Mouse (Mus musculus) megakaryocyte, adult 5-6 weeks (primary cell): Measurements from ENCODE around the gene Trappc3. TPM values are rescaled to one million over a fixed set of nuclear protein-coding genes. Genes with fewer than 3 reads are reported as not detected.
"Not testable (repeated sequence)": the region's sequence is repeated elsewhere in the genome, so short reads cannot be mapped to it uniquely, and the experiment has no call there.

Experiments
- ATAC-seq: 2 replicates; pipeline ENCODE4 v1.8.0; 2016; ENCODE audit warnings: mild to moderate bottlenecking, inconsistent platforms; ENCODE audit not compliant: poor library complexity, severe bottlenecking
- total RNA-seq, 2 experiments: library from RNA; stranded (forward) in 1 of 2; stranded (reverse) in 1 of 2; fragments of 153-499, 151-499 nt in 1 of 2; fragments of 221-1000, 200-1000 nt in 1 of 2; gene quantifications; 2 replicates each; pipeline versions ENCODE4 v1.2.3 to v1.2.4; 2015 to 2017

The Trappc3 gene
- total RNA-seq (2015) (30.1 and 40.9 TPM in 2 replicates), total RNA-seq (2017) (56.3 and 58.6 TPM in 2 replicates)

DNA sequence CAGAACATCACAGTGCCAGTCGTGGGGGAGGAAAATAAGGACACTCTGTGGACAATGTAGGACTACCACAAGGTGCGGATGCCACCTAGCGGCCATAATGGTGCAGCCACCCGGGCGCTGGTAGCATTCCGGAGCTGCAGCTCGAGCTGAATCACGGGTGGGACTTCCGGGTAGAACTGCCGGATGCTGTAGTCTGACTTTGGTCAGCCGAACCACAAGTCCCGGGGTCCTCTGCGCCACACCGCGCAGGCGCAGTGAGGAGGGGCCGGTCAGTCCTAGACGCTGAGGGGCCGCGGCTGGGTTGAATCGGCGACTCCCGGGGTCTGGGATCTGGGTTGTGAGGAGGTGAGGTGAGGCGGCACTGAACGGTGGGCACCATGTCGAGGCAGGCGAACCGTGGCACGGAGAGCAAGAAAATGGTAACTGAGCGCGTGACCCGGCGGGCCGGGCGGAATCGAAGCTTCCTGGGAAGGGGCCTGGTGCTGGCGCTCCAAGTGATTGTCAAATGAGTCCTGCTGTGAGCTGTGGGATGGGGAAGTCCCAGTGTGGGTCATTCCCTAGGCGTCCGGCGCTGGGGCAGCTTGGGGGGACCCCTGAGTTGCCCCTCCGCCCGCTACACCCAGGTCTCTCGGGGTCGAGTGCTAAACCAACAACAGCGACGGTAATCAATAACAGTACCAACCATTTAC, at the start of gene Trappc3:
Gene Trappc3 (plus strand): TSS at position 207 of the 689 bp plus-strand sequence.
- ATAC-seq: peak; percentile 77

DNA sequence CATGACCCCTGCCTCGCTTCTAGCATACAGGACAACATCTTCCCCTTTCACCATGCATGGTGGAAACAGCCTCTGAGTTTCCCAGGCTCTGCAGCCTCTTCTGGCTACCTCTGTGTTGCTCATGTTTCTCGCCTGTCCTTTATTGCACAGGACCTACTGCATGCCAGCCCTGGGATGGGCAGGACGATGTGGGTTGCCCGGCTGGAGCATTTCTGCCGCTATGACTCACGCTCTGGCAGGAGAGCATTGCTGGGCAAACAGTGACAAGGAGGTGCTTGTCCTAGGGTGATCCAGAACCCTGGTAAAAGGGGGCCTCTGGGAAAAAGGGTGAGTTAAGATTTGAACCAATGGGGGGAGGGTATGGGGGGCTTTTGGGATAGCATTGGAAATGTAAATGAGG, 44.4 kb upstream of the Trappc3 start:
- ATAC-seq: no peak

DNA sequence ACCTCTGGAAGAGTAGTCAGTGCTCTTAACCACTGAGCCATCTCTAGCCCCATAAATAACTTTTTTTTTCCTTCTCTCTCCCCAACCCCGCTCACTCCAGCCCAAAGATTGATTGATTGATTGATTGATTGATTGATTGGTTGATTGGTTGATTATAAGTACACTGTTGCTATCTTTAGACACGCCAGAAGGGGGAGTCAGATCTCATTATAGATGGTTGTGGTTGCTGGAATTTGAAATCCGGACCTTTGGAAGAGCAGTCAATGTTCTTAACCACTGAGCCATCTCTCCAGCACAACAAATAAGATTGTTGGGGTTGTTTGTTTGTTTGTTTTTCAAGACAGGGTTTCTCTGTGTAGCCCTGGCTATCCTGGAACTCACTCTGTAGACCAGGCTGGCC, 42.6 kb upstream of the Trappc3 start:
- not testable (repeated sequence) for ATAC-seq

DNA sequence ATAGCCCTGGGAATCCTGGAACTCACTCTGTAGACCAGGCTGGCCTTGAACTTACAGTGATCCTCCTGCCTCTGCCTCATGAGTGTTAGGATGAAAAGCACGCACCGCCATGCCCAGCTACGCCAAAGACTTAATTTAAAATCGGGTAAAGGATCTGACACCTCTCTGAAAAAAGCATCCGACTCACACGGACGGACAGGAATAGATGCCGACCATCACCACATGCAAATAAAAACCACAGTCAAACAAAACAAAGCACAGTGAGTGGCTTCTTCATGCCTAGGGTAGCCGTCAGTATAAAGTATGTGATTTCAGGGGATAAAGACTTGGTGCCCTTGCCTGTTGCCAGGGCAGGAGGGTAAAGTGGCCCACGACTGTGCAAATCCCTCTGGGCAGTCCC, 42.1 kb upstream of the Trappc3 start:
- ATAC-seq: no peak

DNA sequence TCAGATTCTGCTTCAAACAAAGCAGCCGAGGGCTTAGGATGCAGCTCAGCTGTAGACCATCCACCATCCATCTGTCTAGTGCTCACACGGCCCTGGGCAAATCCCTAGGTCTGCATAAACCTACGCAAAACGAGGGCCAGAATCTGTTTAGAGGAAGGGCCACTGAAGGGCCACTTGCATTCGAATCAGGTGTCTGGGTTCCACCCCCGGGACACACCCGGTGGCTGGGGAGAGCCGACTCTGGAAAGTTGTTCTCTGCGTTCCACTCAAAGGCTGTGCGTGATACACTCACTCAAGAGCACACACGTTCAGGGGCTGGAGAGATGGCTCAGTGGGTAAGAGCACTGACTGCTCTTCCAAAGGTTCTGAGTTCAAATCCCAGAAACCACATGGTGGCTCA, 39.5 kb upstream of the Trappc3 start:
- no peak for ATAC-seq

DNA sequence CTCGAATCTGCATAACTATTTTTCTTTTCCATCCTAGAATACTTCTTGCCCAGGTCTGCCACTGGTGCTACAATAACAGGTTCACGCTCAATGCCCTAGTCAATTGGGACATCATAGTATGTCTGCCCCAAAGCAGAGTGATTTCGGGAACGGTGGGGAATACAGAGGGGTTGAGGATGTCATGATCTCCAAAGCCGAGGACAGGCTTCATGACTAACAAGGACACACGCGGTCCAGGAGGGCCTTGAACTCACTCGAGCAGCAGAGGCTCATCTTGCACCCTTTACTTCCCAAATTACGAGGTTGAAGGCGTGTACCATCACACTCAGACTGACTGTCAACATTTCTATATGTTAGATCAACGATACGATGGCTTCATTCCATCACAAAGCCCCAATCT, 35.5 kb upstream of the Trappc3 start:
- ATAC-seq: peak; percentile 32; the same call in 1 of the 2 replicates

DNA sequence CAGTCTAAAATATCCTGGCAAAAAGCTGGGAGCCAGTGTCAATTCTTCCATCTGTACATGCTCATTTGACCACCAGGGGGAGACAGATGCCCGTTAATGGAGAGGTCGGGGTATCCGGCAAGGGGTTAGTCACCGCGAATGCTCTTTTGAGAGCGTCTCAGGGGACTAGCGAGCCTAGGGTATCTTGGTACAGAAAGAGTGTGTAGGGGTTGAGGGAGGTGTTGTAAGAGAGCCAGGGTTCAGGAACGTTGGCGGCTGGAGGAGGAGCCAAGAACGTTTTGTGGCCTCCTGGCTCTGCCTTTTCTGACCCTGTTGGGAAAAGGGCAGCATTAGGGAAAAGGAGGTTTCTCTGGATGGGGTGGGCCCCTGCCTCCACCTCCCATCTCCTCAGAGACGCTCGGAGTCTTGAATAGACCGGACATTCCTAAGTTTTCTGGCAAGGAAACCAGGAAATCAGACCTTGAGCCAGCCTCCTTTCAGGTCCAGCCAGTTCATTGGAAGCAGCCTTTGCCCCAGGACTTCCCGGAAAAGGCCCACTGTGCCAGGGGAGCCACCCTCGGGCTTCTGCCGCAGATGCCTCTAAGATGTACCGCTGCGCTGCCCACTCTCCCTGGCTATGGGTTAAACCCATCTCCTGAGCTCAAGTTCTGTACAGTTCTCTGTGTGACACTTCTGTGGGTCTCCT, 34.9 kb upstream of the Trappc3 start:
- peak; percentile 97 for ATAC-seq

DNA sequence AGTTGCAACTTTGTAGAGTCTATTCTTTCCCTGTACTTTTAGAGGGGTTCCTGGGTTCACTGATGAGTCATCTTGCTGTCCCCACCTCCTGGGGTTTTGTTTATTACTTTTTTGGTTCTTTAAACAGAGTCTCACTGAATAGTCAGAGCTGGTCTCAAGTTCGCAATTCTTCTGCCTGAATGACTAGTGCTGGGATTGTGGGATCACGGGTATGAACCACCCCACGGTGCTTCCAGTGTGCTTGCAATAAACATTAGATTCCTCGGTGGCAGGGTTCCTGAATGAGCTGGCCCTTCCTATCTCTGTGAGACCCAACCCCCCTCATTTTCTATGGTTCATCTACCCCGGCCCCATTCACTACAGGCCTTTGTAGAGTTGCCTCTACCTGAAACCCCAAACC, 34.0 kb upstream of the Trappc3 start:
- no peak for ATAC-seq

DNA sequence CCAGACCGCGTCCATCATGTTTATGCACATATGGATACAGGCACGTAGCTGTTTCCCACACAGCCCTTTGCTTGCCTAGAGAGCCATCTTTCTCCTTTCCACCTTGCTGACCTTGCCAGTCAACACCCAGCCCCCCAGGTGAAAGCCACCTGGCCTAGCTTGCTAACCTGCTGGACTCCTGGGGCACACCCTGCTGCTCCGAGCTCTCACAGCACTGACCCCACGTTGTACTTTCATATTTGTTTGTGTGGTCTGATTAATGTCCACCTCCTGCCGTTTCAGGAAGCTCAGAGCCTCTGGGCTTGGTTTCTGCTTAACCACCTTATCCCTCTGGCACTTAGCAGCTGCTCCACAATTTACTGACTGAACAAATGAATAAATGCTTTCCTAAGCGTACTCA, 32.2 kb upstream of the Trappc3 start:
- no peak for ATAC-seq

DNA sequence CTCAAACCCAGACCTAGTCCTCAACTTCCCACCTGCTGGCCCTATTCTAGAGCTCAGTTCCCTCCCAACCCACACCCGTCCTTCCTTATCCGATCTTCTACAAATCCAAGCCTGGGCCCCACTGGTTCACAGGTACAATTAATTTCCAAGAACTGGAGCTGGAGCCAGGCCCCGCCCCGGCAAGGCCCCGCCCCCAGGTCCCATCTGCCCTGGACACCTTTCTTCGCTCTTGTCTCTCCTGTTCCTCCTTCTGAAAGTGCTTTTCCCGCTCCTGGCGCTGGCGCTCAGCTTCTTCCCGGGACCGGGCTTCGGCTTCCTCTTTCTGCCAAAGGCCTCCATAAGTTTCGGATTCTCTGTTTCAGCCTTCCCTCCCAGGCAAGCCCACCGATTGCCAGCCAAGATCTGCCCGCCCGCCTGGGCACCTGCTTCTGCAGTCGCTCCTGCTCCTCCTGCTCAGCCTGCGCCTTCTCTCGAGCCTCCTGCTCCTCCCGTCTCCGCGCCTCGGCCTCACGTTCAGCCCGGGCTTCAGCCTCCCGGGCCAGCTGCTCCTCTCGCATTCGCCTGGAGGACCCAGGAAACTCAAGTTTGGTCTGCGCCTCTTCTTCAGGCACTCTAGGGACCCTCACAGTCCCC, 28.3 kb upstream of the Trappc3 start:
- no peak for ATAC-seq

DNA sequence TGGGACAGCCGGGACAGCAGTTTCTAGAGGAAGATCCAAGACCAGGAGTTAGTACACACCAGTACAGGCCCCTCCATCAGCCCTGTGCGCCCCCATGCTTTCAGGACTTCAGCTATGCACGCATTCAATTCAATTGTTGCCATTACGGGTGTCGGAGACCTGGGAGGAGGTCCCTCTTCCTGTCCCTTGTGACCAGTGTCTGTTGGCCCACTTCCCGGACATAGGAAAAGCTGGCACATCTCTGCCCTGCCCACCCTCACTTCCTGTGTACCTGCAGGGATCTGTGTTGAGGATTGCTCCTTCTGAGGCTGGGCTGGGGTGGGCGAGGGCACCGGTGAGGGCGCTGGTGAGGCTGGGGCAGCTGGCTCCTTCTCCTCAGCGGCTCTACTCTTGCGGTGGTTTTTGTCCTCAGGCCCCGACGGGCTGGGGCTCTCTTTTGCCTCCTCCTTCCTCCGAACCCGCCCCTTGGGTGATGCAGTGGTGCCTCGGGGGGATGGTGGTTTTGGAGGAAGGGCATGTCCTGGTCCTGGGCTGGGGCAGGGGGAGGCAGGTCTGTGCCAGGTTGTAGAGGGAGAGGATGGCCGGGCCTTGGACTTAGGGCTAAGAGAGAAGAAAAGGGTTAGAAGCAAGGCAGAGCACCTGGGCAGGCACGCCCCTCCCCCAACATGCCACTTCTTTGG, 27.5 kb upstream of the Trappc3 start:
- ATAC-seq: no peak

DNA sequence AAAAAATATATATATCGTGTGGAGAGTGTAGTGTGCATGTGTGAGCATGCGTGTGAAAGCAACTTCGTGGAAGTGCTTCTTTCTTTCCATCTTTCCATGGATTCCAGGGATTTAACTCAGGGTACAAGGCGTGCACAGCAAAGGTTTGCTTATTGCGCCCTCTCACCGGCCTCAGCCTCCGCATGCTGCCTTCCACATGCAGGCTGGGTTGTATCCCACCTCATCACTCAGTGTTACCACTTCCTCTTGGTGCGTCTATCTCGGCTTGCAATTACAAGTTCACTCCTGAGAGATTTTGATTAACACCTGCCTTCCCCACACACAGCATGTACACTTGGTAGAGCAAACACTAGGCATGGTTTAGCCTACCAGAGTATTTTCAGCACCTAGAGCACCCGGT, 26.9 kb upstream of the Trappc3 start:
- ATAC-seq: 0 out of 2 replicates have a peak, but pooled peaks have one; percentile 16

DNA sequence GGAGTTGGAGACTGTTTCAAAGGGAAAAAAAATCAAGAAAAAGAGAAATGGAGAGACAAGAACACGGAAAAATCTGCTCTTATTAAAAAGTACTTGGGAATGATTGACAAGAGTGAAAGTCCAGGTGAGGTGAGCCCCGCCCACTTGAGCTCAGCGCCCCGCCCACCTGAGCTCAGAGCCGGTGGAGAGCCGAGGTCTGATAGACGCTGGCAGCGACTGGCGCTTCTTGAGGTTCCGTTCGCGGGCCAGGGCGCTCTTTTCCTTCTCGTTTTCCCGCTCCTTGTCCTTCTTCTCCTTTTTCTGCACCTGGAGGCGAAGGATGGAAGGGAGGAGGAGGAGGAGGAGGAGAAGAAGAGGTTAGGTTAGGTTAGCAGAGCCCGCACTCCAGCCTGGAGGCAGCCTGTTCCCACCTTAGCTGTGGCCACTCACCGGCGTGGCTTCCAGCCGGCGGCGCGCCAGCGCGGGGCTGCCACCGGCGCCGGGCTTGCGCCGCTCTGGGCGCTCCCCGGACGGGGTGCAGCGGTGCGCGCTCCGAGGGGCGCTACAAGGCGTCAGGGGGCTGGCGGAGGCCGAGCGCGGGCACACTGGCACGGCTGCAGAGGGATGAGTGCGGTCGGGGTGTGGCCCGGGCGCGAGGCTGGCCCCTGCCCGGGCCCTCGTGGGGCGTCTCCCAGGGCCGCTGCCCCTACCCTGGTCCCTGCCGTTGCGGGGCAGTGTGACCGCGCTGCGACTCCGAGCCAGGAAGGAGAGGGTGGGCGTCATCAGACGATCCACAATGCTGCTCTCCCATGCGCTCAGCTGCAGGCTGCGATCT, 25.5 kb upstream of the Trappc3 start:
- ATAC-seq: no peak

DNA sequence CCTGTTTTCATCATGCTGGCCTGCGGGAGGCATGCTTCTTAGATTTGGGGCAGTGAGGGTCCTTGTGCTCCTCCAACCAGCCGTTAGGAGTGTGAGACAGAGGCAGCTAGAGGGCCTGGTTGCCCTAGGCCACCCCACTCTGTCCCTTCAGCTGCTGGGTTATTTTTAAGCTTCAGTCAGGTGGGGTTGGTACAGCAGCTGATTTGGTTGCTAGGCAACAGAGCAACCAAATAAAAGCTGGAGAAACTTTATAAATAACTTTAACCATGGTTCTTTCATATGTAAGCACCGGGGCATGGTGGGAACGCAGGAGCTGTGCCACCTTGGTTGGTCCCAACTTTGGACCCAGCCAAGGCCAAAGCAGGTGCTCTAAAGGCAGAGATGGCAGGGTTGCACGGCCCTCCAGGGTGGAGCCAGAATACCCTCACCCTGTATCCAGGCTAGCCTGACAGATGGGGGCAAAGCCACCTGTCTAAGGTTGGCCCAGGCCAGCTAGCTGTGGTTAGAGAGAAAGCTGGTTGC, 24.3 kb upstream of the Trappc3 start:
- no peak for ATAC-seq

DNA sequence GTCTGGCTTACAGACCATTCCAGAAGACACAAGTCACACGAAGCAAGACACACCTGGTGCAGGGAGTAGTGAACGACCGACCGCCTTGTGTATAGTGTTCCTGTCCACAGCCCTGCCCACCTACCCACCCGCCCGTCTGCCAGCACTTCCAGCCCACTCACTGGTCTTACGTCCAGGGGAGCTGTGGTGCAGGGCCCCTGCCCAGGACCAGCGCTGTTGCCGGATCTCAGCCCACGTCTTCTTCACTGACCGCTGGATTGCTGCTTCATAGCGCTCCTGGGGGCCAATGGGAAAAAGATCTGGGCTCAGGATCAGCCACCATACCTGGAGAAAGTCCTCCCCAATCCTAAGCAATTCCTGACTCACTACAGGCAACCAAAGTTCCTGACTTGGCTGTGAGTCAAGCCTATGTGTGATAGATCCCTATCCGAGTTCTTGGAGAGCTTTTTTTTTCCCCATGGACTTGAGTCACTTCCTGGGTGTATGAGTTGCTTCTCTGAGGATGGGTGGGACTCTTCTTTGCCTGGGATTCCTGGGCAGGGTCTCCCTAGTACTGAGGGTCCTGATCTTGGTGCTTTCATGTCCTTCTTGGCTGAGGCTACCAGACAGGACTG, 22.2 kb upstream of the Trappc3 start:
- ATAC-seq: no peak

DNA sequence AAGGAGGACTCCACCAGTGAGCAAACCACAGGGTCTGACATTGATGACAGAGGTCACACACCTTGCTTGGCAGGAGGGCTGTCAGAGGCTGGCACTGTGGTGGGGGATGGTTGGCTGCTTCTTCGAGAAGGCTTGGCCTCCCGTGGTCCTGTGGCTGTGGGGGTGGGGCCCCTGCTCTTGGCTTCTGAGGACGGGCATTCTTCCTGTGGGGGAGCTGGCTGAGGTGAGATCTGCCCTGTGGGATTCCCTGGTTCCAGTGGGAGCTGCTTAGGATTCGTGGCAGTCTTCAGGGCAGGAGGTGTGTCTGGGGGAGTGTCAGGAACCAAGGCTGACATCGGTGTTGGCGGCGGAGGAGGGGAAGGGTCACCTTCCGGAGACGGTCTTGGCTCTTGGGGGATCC, 20.2 kb upstream of the Trappc3 start:
- no peak for ATAC-seq

DNA sequence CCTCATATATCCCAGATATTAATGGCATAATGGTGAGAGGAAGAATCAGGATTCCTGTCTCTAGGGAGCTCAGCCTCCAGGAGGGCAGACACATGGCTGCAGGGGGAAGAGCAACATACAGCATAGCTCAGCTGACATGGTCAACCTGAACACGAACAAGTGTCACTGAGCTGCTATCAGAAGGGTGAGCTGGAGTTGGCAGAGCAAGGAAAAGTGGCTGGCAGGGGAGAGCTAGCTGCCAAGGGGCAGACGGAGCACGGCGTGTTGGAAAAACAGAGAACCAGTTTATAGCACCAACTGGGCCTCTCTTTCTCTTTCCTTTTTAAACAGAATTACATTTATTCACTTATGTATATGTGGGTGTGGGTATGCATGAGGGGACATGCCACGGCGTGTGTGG, 19.6 kb upstream of the Trappc3 start:
- ATAC-seq: no peak

DNA sequence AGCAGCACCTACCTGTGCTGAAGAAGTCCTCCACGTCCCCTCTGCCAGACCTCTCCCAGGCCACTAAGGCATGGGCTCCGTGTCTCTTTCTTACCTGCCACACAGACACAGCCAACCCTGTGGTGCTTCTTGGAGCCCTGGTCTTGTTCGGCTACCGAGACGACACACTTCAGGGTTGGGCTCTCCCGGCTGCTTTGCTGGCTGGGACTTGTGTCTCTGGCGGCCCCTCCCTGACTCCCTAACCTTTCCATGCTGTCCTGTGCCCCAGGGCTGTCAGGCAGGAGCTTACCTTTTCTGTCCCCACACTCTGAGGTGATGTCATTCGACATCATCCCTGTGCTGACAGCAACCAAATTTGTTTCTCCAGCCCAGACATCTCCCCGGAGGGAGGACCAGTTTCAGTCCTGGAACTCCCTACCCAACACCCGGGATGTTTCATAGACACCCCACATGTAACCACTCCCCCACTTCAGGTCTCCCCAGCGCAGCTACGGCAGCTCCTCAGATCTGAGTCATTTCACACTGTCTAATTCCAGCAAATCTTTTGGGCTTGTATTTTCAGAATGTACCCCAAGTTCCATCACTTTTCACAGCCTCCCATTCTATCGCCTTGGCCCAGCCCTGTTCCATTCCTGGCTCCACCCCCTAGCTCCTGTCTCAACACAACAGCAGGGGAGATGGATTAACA, 15.8 kb upstream of the Trappc3 start:
- ATAC-seq: no peak

DNA sequence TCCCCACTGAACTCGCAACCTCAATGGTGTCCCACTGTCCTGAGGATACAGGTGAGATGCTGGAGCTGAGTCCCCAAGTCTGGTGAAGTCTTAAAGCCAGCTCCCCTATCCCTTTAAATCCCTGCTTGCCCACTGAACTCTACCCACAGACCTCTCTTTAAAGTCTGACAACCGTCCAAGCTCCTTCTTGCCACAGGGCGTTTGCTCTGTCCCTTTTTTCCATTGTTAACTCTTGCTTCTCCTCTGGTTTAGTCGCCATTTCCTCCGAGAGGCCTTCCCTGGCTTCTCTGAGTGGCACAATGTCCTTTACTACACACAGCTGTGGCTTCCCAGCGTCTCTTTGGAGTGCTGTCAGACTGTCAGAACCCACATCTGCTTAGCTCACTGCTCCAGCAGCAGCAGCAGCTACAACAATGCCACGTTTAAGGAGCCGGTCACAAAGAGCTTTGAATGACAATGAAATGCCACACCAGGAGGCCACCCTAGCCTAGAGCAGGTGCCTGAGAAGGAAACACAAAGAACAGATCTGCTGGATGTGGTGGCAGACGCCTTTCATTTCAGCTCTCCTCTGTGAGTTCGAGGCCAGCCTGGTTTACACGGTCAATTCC, 13.8 kb upstream of the Trappc3 start:
- no peak for ATAC-seq
